Mouse (Mus musculus) adrenal gland (tissue): Measurements from ENCODE around the gene Gm2004.
"Not testable (repeated sequence)": the region's sequence is repeated elsewhere in the genome, so short reads cannot be mapped to it uniquely, and the experiment has no call there.

Source experiments
- intact Hi-C: fragments of 180-260 bp; cut with DNase I; formaldehyde crosslinking; loops from one replicate; pipeline ENCODE4 v1.15.1; 2025
- long read RNA-seq, 2 experiments: library from polyadenylated mRNA; unstranded; transcript quantifications; one replicate each; pipeline ENCODE4 v2.0.0; 2020; ENCODE audit warnings: borderline replicate concordance in 1 of 2; ENCODE audit not compliant: insufficient replicate concordance in 1 of 2

The Gm2004 gene
- long read RNA-seq, experiment 1, partial matches to known transcripts, result 0 of 1 reads
- long read RNA-seq, experiment 1, other reads (novel, unspliced or antisense), result 1 of 1 reads
- long read RNA-seq, experiment 2, partial matches to known transcripts, result 1 of 2 reads
- long read RNA-seq, experiment 2, other reads (novel, unspliced or antisense), result 1 of 2 reads

DNA sequence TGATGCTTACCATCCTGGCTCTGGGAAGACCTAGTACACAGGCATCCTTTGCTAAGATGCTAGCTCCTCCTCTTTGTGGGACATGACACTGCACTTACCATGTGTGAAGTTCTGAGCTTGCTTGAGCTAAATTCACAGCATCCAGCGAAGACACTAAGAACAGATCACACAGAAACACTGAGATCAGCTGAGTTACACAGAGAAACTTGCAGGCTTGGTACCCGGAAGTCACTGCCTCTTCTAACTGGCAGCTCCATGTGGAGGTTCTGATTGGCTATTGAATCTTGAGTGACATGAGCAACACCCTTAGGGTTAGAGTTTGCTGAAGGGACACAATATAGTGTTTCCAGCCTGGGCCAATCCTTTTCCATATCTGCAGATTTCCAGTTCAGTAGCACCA, at the start of gene Gm2004:
TSS of gene Gm2004 (minus strand) at position 101 of the 400 bp plus-strand sequence.
- intact Hi-C loops, result not testable (repeated sequence)
